Mouse (Mus musculus): Measurements from ENCODE around the gene Cdh22.

DNA sequence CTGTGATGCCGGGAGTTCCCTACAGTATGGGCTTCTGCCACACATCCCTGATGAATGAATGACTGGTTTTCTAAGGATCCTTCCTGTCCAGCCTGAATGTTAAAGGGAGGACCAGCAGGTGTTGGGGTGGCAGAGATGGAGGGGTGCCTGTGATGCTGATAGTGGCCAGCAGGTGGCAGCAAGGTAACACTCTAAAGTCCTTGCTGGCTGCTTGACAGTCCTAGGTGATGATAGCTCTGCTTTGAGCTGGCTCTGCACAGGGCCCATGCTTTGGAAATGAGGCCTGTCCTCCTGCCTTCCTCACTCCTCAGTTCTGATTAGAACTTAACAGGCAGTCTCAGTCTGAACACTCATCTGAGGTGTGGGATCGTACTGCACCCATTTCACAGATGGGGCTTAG, 159.7 kb downstream of the Cdh22 start:
- TF ChIP-seq CTCF (IDR thresholded peaks at IDR 0.05), result peak; percentile 98
- no peak for TF ChIP-seq EP300 (IDR thresholded peaks at IDR 0.05)
